Mouse (Mus musculus): ENCODE measurements around the gene Pla2g4e.

DNA sequence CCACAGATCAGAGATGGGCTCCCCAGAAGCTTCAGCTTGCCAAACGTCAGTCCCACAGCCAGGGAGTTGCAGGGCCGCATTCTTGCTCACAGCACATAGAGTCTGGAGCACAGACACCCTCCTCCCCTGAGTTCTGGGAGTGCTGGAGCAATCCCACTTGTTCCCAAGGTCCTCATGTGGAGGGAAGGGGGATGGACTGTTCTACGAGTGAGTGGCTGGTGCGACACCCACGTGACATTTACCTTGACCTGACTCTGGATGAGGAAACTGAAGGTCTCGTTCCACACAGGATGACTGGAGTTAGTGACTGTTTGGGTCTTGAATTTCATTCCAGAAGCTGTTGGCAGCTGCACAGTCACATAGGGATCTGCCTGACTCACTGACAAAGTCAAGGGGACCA is 38.4 kb upstream of the Pla2g4e start:
- TF ChIP-seq POLR2A (IDR thresholded peaks at IDR 0.05; ENCODE audit: insufficient read depth, low read length) (no peak), CTCF (IDR thresholded peaks at IDR 0.05; ENCODE audit: low read depth, low read length) (no peak), EP300 (IDR thresholded peaks at IDR 0.05; ENCODE audit: insufficient read depth, low read depth, low read length) (no peak)

Data from ES-Bruce4 (cell line).